Comparison of ENCODE assay signal across 10 mouse cellular contexts in genomic region chr8:105466700-105467291, GRCm38 (mm10). TPM values are rescaled to one million over a fixed set of nuclear protein-coding genes. Genes with fewer than 3 reads are reported as not detected.
DNase-seq lines count a peak whose midpoint lies in the region; ATAC-seq and TF ChIP-seq lines count a peak whose summit lies in the region.
"Had no signal": no experiment of that assay in that cellular context is flagged by ENCODE, and none has a peak within 500 bp of the region (broad histone marks: within the 10 kb centered on the region; RNA-seq: fewer than 3 reads in every experiment).

No protein-coding gene starts in this region.

- WGBS in midbrain, embryonic 14.5 days: 85% methylated on average over 7 of the region's 7 CpGs
- WGBS in midbrain, embryonic 11.5 days: 90% methylated on average over 7 of the region's 7 CpGs
- WGBS in hindbrain, postnatal 0 days: 39% methylated on average over 7 of the region's 7 CpGs
- WGBS in midbrain, embryonic 16.5 days: 79% methylated on average over 7 of the region's 7 CpGs

- 0 out of 2 replicates have a peak, but pooled peaks cover 9% of the 10 kb centered on the region for H3K36me3 ChIP-seq in midbrain, embryonic 14.5 days (ENCODE audit: control insufficient read depth, insufficient read depth, low read length)
- H3K36me3 ChIP-seq in midbrain, embryonic 11.5 days (ENCODE audit: control insufficient read depth, insufficient read depth, low read length): peaks cover 4% of the 10 kb centered on the region; the same call in 1 of the 2 replicates
- H3K36me3 ChIP-seq in hindbrain, postnatal 0 days (ENCODE audit: insufficient read depth, low read length): no peaks in the 10 kb centered on the region
- peaks cover 9% of the 10 kb centered on the region; the same call in 1 of the 2 replicates for H3K36me3 ChIP-seq in midbrain, embryonic 16.5 days (ENCODE audit: control insufficient read depth, insufficient read depth, low read length)

- peak; percentile 60 for DNase-seq in adrenal gland, postnatal 10 days
- DNase-seq in adrenal gland, adult 2 months: no peak
- peak; percentile 72 for DNase-seq in midbrain, embryonic 14.5 days
- DNase-seq in midbrain, embryonic 11.5 days (ENCODE audit: low spot score, missing footprints): no peak
- peak; percentile 94 for DNase-seq in hindbrain, postnatal 0 days (ENCODE audit: low spot score)
- no peak for DNase-seq in kidney, adult 11 months
- no peak for DNase-seq in thymus, postnatal 0 days (ENCODE audit: low spot score)
- DNase-seq: kidney, postnatal 25 days had no signal

- peaks cover 31% of the 10 kb centered on the region for H3K4me1 ChIP-seq in midbrain, embryonic 14.5 days (ENCODE audit: control insufficient read depth, insufficient read depth, low read length)
- H3K4me1 ChIP-seq in midbrain, embryonic 11.5 days (ENCODE audit: control insufficient read depth, insufficient read depth, low read length): peaks cover 36% of the 10 kb centered on the region
- H3K4me1 ChIP-seq in hindbrain, postnatal 0 days (ENCODE audit: insufficient read depth, low read length): peaks cover 34% of the 10 kb centered on the region
- H3K4me1 ChIP-seq in midbrain, embryonic 16.5 days (ENCODE audit: control insufficient read depth, insufficient read depth, low read length): peaks cover 25% of the 10 kb centered on the region

- no peak overlapping the region for H3K4me3 ChIP-seq in midbrain, embryonic 14.5 days (replicated peaks; ENCODE audit: low read depth, low read length)
- no peak overlapping the region for H3K4me3 ChIP-seq in midbrain, embryonic 11.5 days (ENCODE audit: low read depth, low read length)
- H3K4me3 ChIP-seq in hindbrain, postnatal 0 days (ENCODE audit: low read length): no peak overlapping the region
- H3K4me3 ChIP-seq in midbrain, embryonic 16.5 days (ENCODE audit: low read depth, low read length): no peak overlapping the region
- H3K4me3 ChIP-seq: erythroblast, embryonic 14.5 days had no signal

- no peak overlapping the region for H3K4me2 ChIP-seq in midbrain, embryonic 14.5 days (ENCODE audit: low read length)
- H3K4me2 ChIP-seq in midbrain, embryonic 11.5 days: no peak overlapping the region
- H3K4me2 ChIP-seq in hindbrain, postnatal 0 days (ENCODE audit: low read depth, low read length): no peak overlapping the region
- no peak overlapping the region for H3K4me2 ChIP-seq in midbrain, embryonic 16.5 days (ENCODE audit: low read length)

- no peaks in the 10 kb centered on the region for H3K9me3 ChIP-seq in midbrain, embryonic 14.5 days (ENCODE audit: control insufficient read depth, low read length)
- no peaks in the 10 kb centered on the region for H3K9me3 ChIP-seq in midbrain, embryonic 11.5 days (ENCODE audit: control insufficient read depth, low read length)
- H3K9me3 ChIP-seq in hindbrain, postnatal 0 days (ENCODE audit: low read length): no peaks in the 10 kb centered on the region
- no peaks in the 10 kb centered on the region for H3K9me3 ChIP-seq in midbrain, embryonic 16.5 days (replicated peaks; ENCODE audit: control insufficient read depth, low read length, poor library complexity, severe bottlenecking)

- peak; percentile 50 for TF ChIP-seq CTCF in hindbrain, postnatal 0 days (IDR thresholded peaks at IDR 0.05; ENCODE audit: low read depth)

- no peak overlapping the region for H3K9ac ChIP-seq in midbrain, embryonic 14.5 days (replicated peaks; ENCODE audit: low read length)
- no peak overlapping the region for H3K9ac ChIP-seq in midbrain, embryonic 11.5 days (ENCODE audit: low read length)
- no peak overlapping the region for H3K9ac ChIP-seq in hindbrain, postnatal 0 days (replicated peaks; ENCODE audit: low read length)
- no peak overlapping the region for H3K9ac ChIP-seq in midbrain, embryonic 16.5 days (ENCODE audit: low read depth, low read length)

- no peak for ATAC-seq in midbrain, embryonic 14.5 days (ENCODE audit: low FRiP score, low TSS enrichment)
- no peak for ATAC-seq in midbrain, embryonic 11.5 days (ENCODE audit: low FRiP score)
- ATAC-seq in hindbrain, postnatal 0 days: peak; percentile 41
- no peak for ATAC-seq in midbrain, embryonic 16.5 days

- H3K27me3 ChIP-seq in midbrain, embryonic 14.5 days (ENCODE audit: control insufficient read depth, insufficient read depth, low read length): no peaks in the 10 kb centered on the region
- peaks cover 2% of the 10 kb centered on the region for H3K27me3 ChIP-seq in midbrain, embryonic 11.5 days (ENCODE audit: control insufficient read depth, insufficient read depth, low read length)
- no peaks in the 10 kb centered on the region for H3K27me3 ChIP-seq in hindbrain, postnatal 0 days (ENCODE audit: insufficient read depth, low read length)
- H3K27me3 ChIP-seq in midbrain, embryonic 16.5 days (ENCODE audit: control insufficient read depth, insufficient read depth, low read depth, low read length): no peaks in the 10 kb centered on the region

- 0 out of 2 replicates have a peak overlapping the region, but pooled peaks have one; percentile 0 for H3K27ac ChIP-seq in midbrain, embryonic 14.5 days (replicated peaks; ENCODE audit: low read depth, low read length)
- no peak overlapping the region for H3K27ac ChIP-seq in midbrain, embryonic 11.5 days (ENCODE audit: low read depth, low read length)
- H3K27ac ChIP-seq in hindbrain, postnatal 0 days: peak overlapping the region; percentile 81
- peak overlapping the region; percentile 23 for H3K27ac ChIP-seq in midbrain, embryonic 16.5 days (ENCODE audit: low read length)

RNA-seq across cellular contexts. Expression of gene Tppp3, which starts 4.5 kb away (rescaled TPM):
- 100 to 1,000 TPM in 1 of 2 experiments, 10 to 100 TPM in 1; 67.9 to 106 TPM for total RNA-seq in adrenal gland, postnatal 10 days (2021)
- total RNA-seq in adrenal gland, adult 2 months (2021): 10 to 100 TPM; 26.2 to 37.5 TPM
- 50.8 and 65.2 TPM in 2 replicates for polyA plus RNA-seq in adrenal gland, adult 2 months (2012; rRNA removed)
- polyA plus RNA-seq in midbrain, embryonic 14.5 days (2014; fragmentation: Nextera tagmentation; extraction: Ambion mirVana): 91.3 and 108 TPM in 2 replicates
- polyA plus RNA-seq in midbrain, embryonic 11.5 days (2014; fragmentation: Nextera tagmentation; extraction: Ambion mirVana): 106 and 107 TPM in 2 replicates
- 106 and 108 TPM in 2 replicates for total RNA-seq in hindbrain, postnatal 0 days (2014; rRNA removed)
- polyA plus RNA-seq in hindbrain, postnatal 0 days (2015; fragmentation: Nextera tagmentation; extraction: Ambion mirVana): 197 and 201 TPM in 2 replicates
- polyA plus RNA-seq in midbrain, embryonic 16.5 days (2015; fragmentation: Nextera tagmentation; extraction: Ambion mirVana): 153 and 159 TPM in 2 replicates
- 31.9 and 42.4 TPM in 2 replicates for polyA plus RNA-seq in thymus, postnatal 0 days (2015; fragmentation: Nextera tagmentation; extraction: Ambion mirVana)

RNA-seq across cellular contexts. Expression of gene Zdhhc1, which starts 29.9 kb away (rescaled TPM):
- total RNA-seq in adrenal gland, postnatal 10 days (2021): 10 to 100 TPM; 15.1 to 18.4 TPM
- 10 to 100 TPM; 13.8 to 19.2 TPM for total RNA-seq in adrenal gland, adult 2 months (2021)
- polyA plus RNA-seq in adrenal gland, adult 2 months (2012; rRNA removed): 53.3 and 62.5 TPM in 2 replicates
- polyA plus RNA-seq in midbrain, embryonic 14.5 days (2014; fragmentation: Nextera tagmentation; extraction: Ambion mirVana): 25.2 and 26.4 TPM in 2 replicates
- polyA plus RNA-seq in midbrain, embryonic 11.5 days (2014; fragmentation: Nextera tagmentation; extraction: Ambion mirVana): 14.5 and 19.0 TPM in 2 replicates
- total RNA-seq in hindbrain, postnatal 0 days (2014; rRNA removed): 49.3 and 54.2 TPM in 2 replicates
- polyA plus RNA-seq in hindbrain, postnatal 0 days (2015; fragmentation: Nextera tagmentation; extraction: Ambion mirVana): 31.3 and 34.7 TPM in 2 replicates
- polyA plus RNA-seq in midbrain, embryonic 16.5 days (2015; fragmentation: Nextera tagmentation; extraction: Ambion mirVana): 33.6 and 38.4 TPM in 2 replicates
- polyA plus RNA-seq in thymus, postnatal 0 days (2015; fragmentation: Nextera tagmentation; extraction: Ambion mirVana): 5.8 and 6.9 TPM in 2 replicates

RNA-seq across cellular contexts. Expression of gene Hsd11b2, which starts 51.8 kb away (rescaled TPM):
- 1 to 10 TPM; 1.9 to 2.5 TPM for total RNA-seq in adrenal gland, postnatal 10 days (2021)
- total RNA-seq in adrenal gland, adult 2 months (2021): under 1 TPM; 0.14 to 0.35 TPM
- 1.2 and 2.2 TPM in 2 replicates for polyA plus RNA-seq in adrenal gland, adult 2 months (2012; rRNA removed)
- polyA plus RNA-seq in midbrain, embryonic 14.5 days (2014; fragmentation: Nextera tagmentation; extraction: Ambion mirVana): 5.9 and 9.7 TPM in 2 replicates
- polyA plus RNA-seq in midbrain, embryonic 11.5 days (2014; fragmentation: Nextera tagmentation; extraction: Ambion mirVana): 19.8 and 24.3 TPM in 2 replicates
- 6.1 and 9.9 TPM in 2 replicates for total RNA-seq in hindbrain, postnatal 0 days (2014; rRNA removed)
- polyA plus RNA-seq in hindbrain, postnatal 0 days (2015; fragmentation: Nextera tagmentation; extraction: Ambion mirVana): 6.3 and 7.4 TPM in 2 replicates
- polyA plus RNA-seq in midbrain, embryonic 16.5 days (2015; fragmentation: Nextera tagmentation; extraction: Ambion mirVana): 2.7 and 3.6 TPM in 2 replicates
- polyA plus RNA-seq in thymus, postnatal 0 days (2015; fragmentation: Nextera tagmentation; extraction: Ambion mirVana): 0.26 and 0.28 TPM in 2 replicates
- polyA plus RNA-seq: erythroblast, embryonic 14.5 days had no signal

RNA-seq across cellular contexts. Expression of gene Lrrc36, which starts 53.4 kb away (rescaled TPM):
- 1 to 10 TPM; 3.3 to 3.8 TPM for total RNA-seq in adrenal gland, postnatal 10 days (2021)
- total RNA-seq in adrenal gland, adult 2 months (2021): 1 to 10 TPM; 2.7 to 3.0 TPM
- polyA plus RNA-seq in adrenal gland, adult 2 months (2012; rRNA removed): 1.3 and 1.5 TPM in 2 replicates
- polyA plus RNA-seq in midbrain, embryonic 14.5 days (2014; fragmentation: Nextera tagmentation; extraction: Ambion mirVana): 1.5 and 1.7 TPM in 2 replicates
- 1.9 and 2.7 TPM in 2 replicates for polyA plus RNA-seq in midbrain, embryonic 11.5 days (2014; fragmentation: Nextera tagmentation; extraction: Ambion mirVana)
- 0.68 and 1.7 TPM in 2 replicates for total RNA-seq in hindbrain, postnatal 0 days (2014; rRNA removed)
- 0.50 and 0.66 TPM in 2 replicates for polyA plus RNA-seq in hindbrain, postnatal 0 days (2015; fragmentation: Nextera tagmentation; extraction: Ambion mirVana)
- polyA plus RNA-seq in midbrain, embryonic 16.5 days (2015; fragmentation: Nextera tagmentation; extraction: Ambion mirVana): 0.85 and 0.89 TPM in 2 replicates
- polyA plus RNA-seq in thymus, postnatal 0 days (2015; fragmentation: Nextera tagmentation; extraction: Ambion mirVana): 0.28 and 0.47 TPM in 2 replicates

RNA-seq across cellular contexts. Expression of gene Kctd19, which starts 53.5 kb away (rescaled TPM):
- under 1 TPM; 0.15 to 0.33 TPM for total RNA-seq in adrenal gland, postnatal 10 days (2021)
- total RNA-seq in adrenal gland, adult 2 months (2021): not detected
- polyA plus RNA-seq in adrenal gland, adult 2 months (2012; rRNA removed): 0.03 and 0.11 TPM in 2 replicates
- not detected in 2 replicates for polyA plus RNA-seq in midbrain, embryonic 14.5 days (2014; fragmentation: Nextera tagmentation; extraction: Ambion mirVana)
- polyA plus RNA-seq in midbrain, embryonic 11.5 days (2014; fragmentation: Nextera tagmentation; extraction: Ambion mirVana): not detected in 2 replicates
- total RNA-seq in hindbrain, postnatal 0 days (2014; rRNA removed): 0.11 and 0.16 TPM in 2 replicates
- polyA plus RNA-seq in hindbrain, postnatal 0 days (2015; fragmentation: Nextera tagmentation; extraction: Ambion mirVana): 0.09 and 0.15 TPM in 2 replicates
- not detected in 2 replicates for polyA plus RNA-seq in midbrain, embryonic 16.5 days (2015; fragmentation: Nextera tagmentation; extraction: Ambion mirVana)
- 0.04 and 0.31 TPM in 2 replicates for polyA plus RNA-seq in thymus, postnatal 0 days (2015; fragmentation: Nextera tagmentation; extraction: Ambion mirVana)
- polyA plus RNA-seq: erythroblast, embryonic 14.5 days had no signal

Comparison
In these comparisons a context has a peak if more than half of its experiments do, and no peak if none do; other contexts are left out.
1. DNase-seq: peak in adrenal gland, postnatal 10 days (single experiment), midbrain, embryonic 14.5 days (single experiment) and hindbrain, postnatal 0 days (single experiment); none in adrenal gland, adult 2 months (single experiment), midbrain, embryonic 11.5 days (single experiment), kidney, adult 11 months (single experiment) and thymus, postnatal 0 days (single experiment).